Mouse (Mus musculus): ENCODE results near the gene Gm10271. TPM values are rescaled to one million over a fixed set of nuclear protein-coding genes. Genes with fewer than 3 reads are reported as not detected.

Gene Gm10271
- polyA plus RNA-seq, 1 experiment from 2014 or later = not detected

DNA sequence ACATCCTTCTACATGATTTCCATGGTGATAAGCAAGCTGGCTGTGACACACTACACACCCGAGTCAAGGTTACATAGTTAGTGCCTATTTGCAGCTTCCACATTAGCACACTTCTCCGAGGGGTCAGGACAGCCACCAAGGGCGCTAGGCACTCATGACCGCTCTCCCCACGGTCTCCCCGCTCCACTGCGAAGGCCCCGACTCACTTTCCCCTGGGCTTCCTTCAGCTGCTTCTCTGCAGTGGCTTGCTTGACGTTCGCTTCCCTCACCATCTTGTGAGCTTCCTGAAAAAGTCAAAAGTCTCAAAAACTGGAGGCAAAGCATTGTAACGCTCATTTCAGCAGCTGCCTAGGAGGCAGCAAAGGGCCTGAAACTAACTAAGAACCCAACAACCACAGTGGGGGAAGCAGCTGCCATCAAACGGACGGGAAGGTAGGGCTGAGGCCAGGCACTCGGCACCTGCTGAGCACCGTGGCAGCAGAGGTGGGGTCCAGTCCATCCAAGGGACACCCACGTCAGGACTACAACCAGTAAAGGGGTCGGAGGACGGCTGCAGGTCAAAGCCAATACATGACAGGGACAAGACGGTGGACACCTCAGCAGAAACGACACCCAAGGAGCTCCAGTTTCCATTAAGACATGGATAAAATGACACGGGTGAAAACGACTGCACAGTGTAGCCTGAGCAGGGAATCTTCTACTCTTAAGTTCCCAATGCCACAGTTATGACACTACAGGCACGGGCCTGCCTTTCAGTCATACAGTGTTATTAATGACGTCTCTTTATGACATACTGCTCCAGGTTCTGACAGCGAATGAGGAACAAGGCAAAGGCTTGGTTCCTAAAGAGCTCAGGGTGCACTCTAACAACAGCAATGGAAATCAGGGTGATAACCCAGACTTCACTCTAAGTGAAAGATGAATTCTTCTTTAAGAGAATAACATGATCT is 52.8 kb downstream of the Gm10271 start:
- Histone ChIP-seq H3K27me3 (ENCODE audit: control insufficient read depth, insufficient read depth, low read length) (no peaks in the 10 kb centered on the region), H3K9ac (replicated peaks; ENCODE audit: low read depth, low read length) (no peak overlapping the region), H3K4me2 (ENCODE audit: low read depth, low read length) (no peak overlapping the region), H3K4me1 (ENCODE audit: control insufficient read depth, insufficient read depth, low read length) (no peaks in the 10 kb centered on the region), H3K36me3 (ENCODE audit: control insufficient read depth, insufficient read depth, low read length) (peaks cover 9% of the 10 kb centered on the region; the same call in 1 of the 2 replicates), H3K4me3 (ENCODE audit: low read depth, low read length) (no peak overlapping the region), H3K27ac (ENCODE audit: low read depth, low read length) (no peak overlapping the region), H3K9me3 (ENCODE audit: control insufficient read depth, low read length) (no peaks in the 10 kb centered on the region)
- 86% methylated on average over 25 of the region's 25 CpGs for WGBS
- ATAC-seq (ENCODE audit: low read depth) = no peak

DNA sequence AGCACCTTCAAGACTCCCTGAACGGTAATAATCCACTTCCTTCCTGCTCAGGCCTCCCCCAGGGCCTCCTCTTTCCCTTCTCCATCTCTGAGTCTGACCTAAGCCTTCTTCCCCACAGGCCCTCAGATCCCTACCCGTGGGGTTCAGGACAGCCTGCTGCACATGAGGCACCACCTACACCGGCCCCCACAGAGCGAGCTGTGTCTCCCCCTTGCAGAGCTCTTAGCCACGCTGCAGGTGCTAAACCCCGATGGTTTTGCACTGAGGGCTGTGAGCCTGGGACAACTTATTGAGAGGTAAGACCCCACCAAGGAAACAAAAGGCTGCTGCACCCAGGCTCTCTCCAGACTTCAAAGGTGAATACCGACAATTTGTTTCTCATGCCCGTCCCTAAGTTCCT is 55.8 kb downstream of the Gm10271 start:
- Histone ChIP-seq H3K4me2 (ENCODE audit: low read depth, low read length) (no peak overlapping the region), H3K27me3 (ENCODE audit: control insufficient read depth, insufficient read depth, low read length) (no peaks in the 10 kb centered on the region), H3K4me1 (ENCODE audit: control insufficient read depth, insufficient read depth, low read length) (no peaks in the 10 kb centered on the region), H3K4me3 (ENCODE audit: low read depth, low read length) (no peak overlapping the region), H3K36me3 (ENCODE audit: control insufficient read depth, insufficient read depth, low read length) (peaks cover 9% of the 10 kb centered on the region; the same call in 1 of the 2 replicates), H3K27ac (ENCODE audit: low read depth, low read length) (no peak overlapping the region), H3K9me3 (ENCODE audit: control insufficient read depth, low read length) (no peaks in the 10 kb centered on the region), H3K9ac (replicated peaks; ENCODE audit: low read depth, low read length) (no peak overlapping the region)
- WGBS = 88% methylated on average over 8 of the region's 8 CpGs
- no peak for ATAC-seq (ENCODE audit: low read depth)

DNA sequence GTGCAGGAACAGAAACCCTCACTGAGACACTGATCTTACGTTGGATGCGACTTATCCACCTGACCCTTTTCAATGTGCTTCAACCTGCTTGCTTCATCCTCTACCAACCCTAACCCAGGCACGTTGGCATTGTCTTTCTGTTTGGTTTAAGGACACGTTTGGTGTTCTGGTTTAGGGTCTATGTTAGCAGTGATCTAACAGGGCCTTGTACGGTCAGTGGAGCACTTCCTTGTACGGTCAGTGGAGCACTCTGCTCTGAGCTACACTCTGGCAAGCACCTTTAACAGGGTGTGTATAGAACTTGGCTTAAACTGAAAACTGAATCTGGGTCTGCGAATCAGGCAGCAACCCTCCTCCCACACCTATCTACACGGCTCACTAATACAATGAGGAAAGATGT is 57.1 kb downstream of the Gm10271 start:
- Histone ChIP-seq H3K9ac (replicated peaks; ENCODE audit: low read depth, low read length) (no peak overlapping the region), H3K27ac (ENCODE audit: low read depth, low read length) (no peak overlapping the region), H3K36me3 (ENCODE audit: control insufficient read depth, insufficient read depth, low read length) (peaks cover 19% of the 10 kb centered on the region), H3K9me3 (ENCODE audit: control insufficient read depth, low read length) (no peaks in the 10 kb centered on the region), H3K27me3 (ENCODE audit: control insufficient read depth, insufficient read depth, low read length) (no peaks in the 10 kb centered on the region), H3K4me2 (ENCODE audit: low read depth, low read length) (no peak overlapping the region), H3K4me3 (ENCODE audit: low read depth, low read length) (no peak overlapping the region), H3K4me1 (ENCODE audit: control insufficient read depth, insufficient read depth, low read length) (no peaks in the 10 kb centered on the region)
- WGBS = 94% methylated on average over 8 of the region's 8 CpGs
- ATAC-seq (ENCODE audit: low read depth) = no peak

DNA sequence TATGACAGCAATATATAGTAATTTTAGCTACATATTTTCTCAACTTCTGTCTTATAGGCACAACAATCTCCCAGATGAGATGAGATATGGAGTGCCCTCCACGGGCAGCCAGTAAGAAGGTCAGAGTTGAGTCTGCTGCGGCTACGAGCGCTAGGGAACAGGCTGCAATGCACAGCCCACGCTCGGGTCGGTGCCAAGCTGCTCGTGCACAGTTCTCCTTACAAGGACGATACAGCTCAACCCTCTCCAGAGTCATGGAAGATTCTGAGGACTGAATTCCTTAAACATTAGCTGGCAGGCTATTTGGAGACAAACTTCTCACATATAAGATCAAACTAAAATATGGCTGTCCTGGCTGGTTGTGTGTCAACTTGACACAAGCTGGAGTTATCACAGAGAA is 57.8 kb downstream of the Gm10271 start:
- Histone ChIP-seq H3K36me3 (ENCODE audit: control insufficient read depth, insufficient read depth, low read length) (peaks cover 26% of the 10 kb centered on the region), H3K4me2 (ENCODE audit: low read depth, low read length) (no peak overlapping the region), H3K9me3 (ENCODE audit: control insufficient read depth, low read length) (no peaks in the 10 kb centered on the region), H3K4me3 (ENCODE audit: low read depth, low read length) (no peak overlapping the region), H3K9ac (replicated peaks; ENCODE audit: low read depth, low read length) (no peak overlapping the region), H3K27ac (ENCODE audit: low read depth, low read length) (no peak overlapping the region), H3K4me1 (ENCODE audit: control insufficient read depth, insufficient read depth, low read length) (no peaks in the 10 kb centered on the region), H3K27me3 (ENCODE audit: control insufficient read depth, insufficient read depth, low read length) (no peaks in the 10 kb centered on the region)
- ATAC-seq (ENCODE audit: low read depth) = no peak
- WGBS = 91% methylated on average over 9 of the region's 9 CpGs

DNA sequence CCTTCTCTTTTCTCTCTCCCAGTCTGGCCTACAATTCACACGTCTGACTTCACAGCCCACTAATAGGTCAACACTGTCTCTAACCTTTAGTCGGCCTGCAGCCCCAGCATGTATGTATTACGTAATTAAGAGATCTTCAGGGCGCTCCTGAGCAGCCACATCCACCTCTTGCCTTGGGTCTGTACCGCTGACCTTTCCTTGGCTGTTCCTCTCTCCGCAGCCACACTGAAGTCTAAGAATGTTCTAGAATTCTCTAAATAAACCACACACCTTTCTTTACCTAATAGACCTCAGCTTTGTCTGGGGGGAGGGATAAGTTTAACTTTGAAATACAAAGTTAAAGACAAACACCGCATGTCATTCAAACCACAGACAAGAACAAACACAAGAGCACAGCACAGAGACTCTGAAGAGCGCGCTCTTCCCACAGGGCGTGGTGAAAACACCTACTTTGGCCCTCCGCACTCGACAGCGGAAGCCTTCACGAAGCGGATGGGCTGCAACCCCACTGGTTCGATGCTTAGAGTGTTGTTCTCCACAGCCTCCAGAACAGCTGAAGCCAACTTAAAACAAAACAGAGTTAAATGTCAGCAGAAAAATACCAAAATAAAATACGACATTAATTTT is 58.6 kb downstream of the Gm10271 start:
- Histone ChIP-seq H3K4me1 (ENCODE audit: control insufficient read depth, insufficient read depth, low read length) (no peaks in the 10 kb centered on the region), H3K27me3 (ENCODE audit: control insufficient read depth, insufficient read depth, low read length) (no peaks in the 10 kb centered on the region), H3K27ac (ENCODE audit: low read depth, low read length) (no peak overlapping the region), H3K4me3 (ENCODE audit: low read depth, low read length) (no peak overlapping the region), H3K4me2 (ENCODE audit: low read depth, low read length) (no peak overlapping the region), H3K36me3 (ENCODE audit: control insufficient read depth, insufficient read depth, low read length) (peaks cover 29% of the 10 kb centered on the region), H3K9me3 (ENCODE audit: control insufficient read depth, low read length) (no peaks in the 10 kb centered on the region), H3K9ac (replicated peaks; ENCODE audit: low read depth, low read length) (no peak overlapping the region)
- ATAC-seq (ENCODE audit: low read depth) = no peak
- 94% methylated on average over 17 of the region's 17 CpGs for WGBS

DNA sequence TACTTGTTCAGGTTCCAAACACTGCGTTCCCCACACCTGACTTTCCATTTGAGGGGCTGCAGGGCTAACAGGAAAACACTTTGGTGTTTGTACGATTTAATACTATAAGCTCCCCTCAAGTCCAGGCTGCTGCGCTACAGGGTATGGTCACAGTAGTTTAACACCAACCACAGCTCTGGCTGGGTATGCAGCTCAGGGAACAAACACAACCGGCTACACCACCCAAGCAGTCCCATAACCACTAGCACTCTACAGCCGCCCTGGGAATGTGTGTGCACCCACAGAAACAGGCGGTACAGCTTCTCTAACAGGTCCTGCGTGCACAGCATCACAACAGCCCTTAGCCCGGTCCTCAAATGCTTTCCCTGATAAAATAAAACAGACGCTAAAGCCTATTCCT is 59.6 kb downstream of the Gm10271 start:
- Histone ChIP-seq H3K9ac (replicated peaks; ENCODE audit: low read depth, low read length) (no peak overlapping the region), H3K27me3 (ENCODE audit: control insufficient read depth, insufficient read depth, low read length) (no peaks in the 10 kb centered on the region), H3K9me3 (ENCODE audit: control insufficient read depth, low read length) (no peaks in the 10 kb centered on the region), H3K4me1 (ENCODE audit: control insufficient read depth, insufficient read depth, low read length) (no peaks in the 10 kb centered on the region), H3K4me2 (ENCODE audit: low read depth, low read length) (no peak overlapping the region), H3K27ac (ENCODE audit: low read depth, low read length) (no peak overlapping the region), H3K36me3 (ENCODE audit: control insufficient read depth, insufficient read depth, low read length) (peaks cover 28% of the 10 kb centered on the region), H3K4me3 (ENCODE audit: low read depth, low read length) (no peak overlapping the region)
- WGBS = 95% methylated on average over 9 of the region's 9 CpGs
- no peak for ATAC-seq (ENCODE audit: low read depth)

DNA sequence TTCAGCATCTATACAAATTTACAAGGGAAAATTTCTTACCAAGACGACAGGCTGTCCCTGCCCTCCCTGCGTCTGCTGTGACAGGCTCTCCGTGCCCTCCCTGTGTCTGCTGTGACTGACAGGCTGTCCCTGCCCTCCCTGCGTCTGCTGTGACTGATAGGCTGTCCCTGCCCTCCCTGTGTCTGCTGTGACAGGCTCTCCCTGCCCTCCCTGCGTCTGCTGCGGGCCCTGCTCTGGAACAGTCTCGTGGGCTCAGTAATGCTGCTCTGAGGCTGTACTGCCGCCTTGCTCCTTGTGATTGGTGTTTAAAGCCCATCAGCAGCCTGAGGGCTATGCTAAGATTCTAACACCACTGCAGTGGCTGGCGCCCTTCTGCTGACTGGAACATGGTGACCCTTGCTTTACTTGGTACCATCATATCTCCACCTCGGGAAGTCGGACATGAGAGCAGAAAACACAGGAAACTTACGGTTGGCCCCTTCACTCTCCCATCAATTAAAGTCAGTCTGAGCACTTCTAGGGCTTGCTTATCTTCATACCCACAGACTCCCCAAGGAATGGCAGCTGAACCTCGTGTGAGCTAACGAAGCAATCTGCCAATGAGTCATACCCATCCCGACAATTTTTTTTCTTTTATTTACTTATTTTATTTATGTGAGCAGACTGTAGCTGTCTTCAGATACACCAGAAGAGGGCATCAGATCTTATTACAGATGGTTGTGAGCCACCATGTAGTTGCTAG is 63.3 kb downstream of the Gm10271 start:
- H3K4me3 ChIP-seq (ENCODE audit: low read depth, low read length) = no peak overlapping the region
- H3K9me3 ChIP-seq (ENCODE audit: control insufficient read depth, low read length) = no peaks in the 10 kb centered on the region
- WGBS = 88% methylated on average over 15 of the region's 15 CpGs
- H3K9ac ChIP-seq (replicated peaks; ENCODE audit: low read depth, low read length) = no peak overlapping the region
- no peaks in the 10 kb centered on the region for H3K27me3 ChIP-seq (ENCODE audit: control insufficient read depth, insufficient read depth, low read length)
- no peaks in the 10 kb centered on the region for H3K4me1 ChIP-seq (ENCODE audit: control insufficient read depth, insufficient read depth, low read length)
- H3K27ac ChIP-seq (ENCODE audit: low read depth, low read length) = no peak overlapping the region
- H3K36me3 ChIP-seq (ENCODE audit: control insufficient read depth, insufficient read depth, low read length) = peaks cover 32% of the 10 kb centered on the region
- no peak overlapping the region for H3K4me2 ChIP-seq (ENCODE audit: low read depth, low read length)
- ATAC-seq (ENCODE audit: low read depth) = no peak

Measured in neural tube, embryonic 14.5 days (tissue).